Mouse (Mus musculus): Measurements from ENCODE around the gene Nod2. TPM values are rescaled to one million over a fixed set of nuclear protein-coding genes. Genes with fewer than 3 reads are reported as not detected.

The Nod2 gene
- polyA plus RNA-seq, 1 experiment from 2014 or later = 0.12 TPM

DNA sequence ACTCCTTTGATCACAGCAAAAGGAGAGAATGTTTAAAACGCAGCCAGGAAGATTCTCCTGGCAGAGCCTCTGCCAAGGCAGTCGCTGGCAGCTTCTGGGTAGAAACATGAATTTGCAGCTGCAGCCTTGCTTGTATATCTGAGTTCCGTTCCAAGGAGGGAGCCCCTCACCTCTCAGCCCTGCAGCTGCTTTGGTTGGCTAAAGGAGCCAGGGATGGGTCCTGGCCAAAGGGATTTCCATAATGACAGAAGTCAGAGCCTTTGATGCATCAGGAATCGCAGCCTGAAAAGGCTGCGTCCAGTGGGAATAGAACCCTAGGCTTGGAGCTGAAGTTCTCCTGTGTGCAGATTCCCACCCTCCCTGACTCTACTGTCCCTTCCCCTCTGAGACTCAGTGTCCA lies 32.1 kb upstream of the Nod2 start:
- Histone ChIP-seq H3K4me2 (ENCODE audit: low read depth, low read length) (no peak overlapping the region), H3K27me3 (ENCODE audit: control insufficient read depth, insufficient read depth, low read depth, low read length) (no peaks in the 10 kb centered on the region), H3K36me3 (ENCODE audit: control insufficient read depth, insufficient read depth) (no peaks in the 10 kb centered on the region), H3K4me3 (ENCODE audit: low read depth, low read length) (no peak overlapping the region), H3K9ac (ENCODE audit: low read depth, low read length) (no peak overlapping the region), H3K9me3 (replicated peaks; ENCODE audit: control insufficient read depth, low read length) (no peaks in the 10 kb centered on the region), H3K4me1 (ENCODE audit: control insufficient read depth, low read depth, low read length) (no peaks in the 10 kb centered on the region), H3K27ac (ENCODE audit: low read length) (no peak overlapping the region)
- no peak for ATAC-seq (ENCODE audit: low read depth)
- 53% methylated on average over 5 of the region's 5 CpGs for WGBS (ENCODE audit: insufficient replicate concordance)

DNA sequence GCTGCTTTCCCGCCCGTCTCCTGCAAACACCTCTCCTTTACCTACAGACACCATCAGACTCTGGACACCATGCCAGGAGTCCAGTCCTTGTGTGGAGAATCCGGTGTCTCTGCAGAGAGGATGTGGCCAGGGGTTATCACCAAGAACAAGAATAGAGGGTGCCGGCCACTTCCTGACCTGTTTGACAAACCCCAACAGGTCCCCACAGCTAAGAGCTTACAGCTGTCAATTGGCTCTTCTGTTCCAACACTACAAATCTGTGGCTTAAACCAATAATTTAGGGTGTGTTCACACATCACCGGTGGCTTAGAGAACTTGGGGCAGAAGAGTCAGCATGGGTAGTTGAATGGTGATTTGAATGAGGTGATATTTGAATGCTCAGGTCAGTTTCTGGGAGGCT lies 28.5 kb upstream of the Nod2 start:
- WGBS (ENCODE audit: insufficient replicate concordance) = 21% methylated on average over 5 of the region's 5 CpGs
- ATAC-seq (ENCODE audit: low read depth) = no peak
- H3K4me1 ChIP-seq (ENCODE audit: control insufficient read depth, low read depth, low read length) = no peaks in the 10 kb centered on the region
- H3K4me3 ChIP-seq (ENCODE audit: low read depth, low read length) = no peak overlapping the region
- H3K4me2 ChIP-seq (ENCODE audit: low read depth, low read length) = no peak overlapping the region
- H3K27ac ChIP-seq (ENCODE audit: low read length) = no peak overlapping the region
- H3K9me3 ChIP-seq (replicated peaks; ENCODE audit: control insufficient read depth, low read length) = no peaks in the 10 kb centered on the region
- H3K9ac ChIP-seq (ENCODE audit: low read depth, low read length) = no peak overlapping the region
- no peaks in the 10 kb centered on the region for H3K27me3 ChIP-seq (ENCODE audit: control insufficient read depth, insufficient read depth, low read depth, low read length)
- H3K36me3 ChIP-seq (ENCODE audit: control insufficient read depth, insufficient read depth) = no peaks in the 10 kb centered on the region

DNA sequence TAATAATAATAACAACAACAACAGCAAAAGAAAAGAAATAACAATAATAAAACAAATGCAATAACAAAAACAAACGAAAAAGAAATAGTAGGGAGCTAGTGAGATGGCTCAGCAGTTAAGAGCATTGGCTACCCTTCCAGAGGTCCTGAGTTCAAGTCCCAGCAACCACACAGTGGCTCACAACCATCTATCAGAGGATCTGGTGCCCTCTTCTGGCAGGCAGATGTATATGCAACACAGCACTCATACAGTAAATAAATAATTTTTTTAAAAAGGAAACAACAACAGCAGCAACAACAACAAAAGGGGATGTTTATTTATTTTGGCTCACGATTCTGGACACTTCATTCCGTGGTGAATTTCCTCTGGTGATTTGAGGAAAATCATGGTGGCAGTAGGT lies 27.6 kb upstream of the Nod2 start:
- ATAC-seq (ENCODE audit: low read depth) = no peak
- Histone ChIP-seq H3K4me3 (ENCODE audit: low read depth, low read length) (no peak overlapping the region), H3K4me1 (ENCODE audit: control insufficient read depth, low read depth, low read length) (no peaks in the 10 kb centered on the region), H3K9me3 (replicated peaks; ENCODE audit: control insufficient read depth, low read length) (no peaks in the 10 kb centered on the region), H3K36me3 (ENCODE audit: control insufficient read depth, insufficient read depth) (no peaks in the 10 kb centered on the region), H3K9ac (ENCODE audit: low read depth, low read length) (no peak overlapping the region), H3K27ac (ENCODE audit: low read length) (no peak overlapping the region), H3K27me3 (ENCODE audit: control insufficient read depth, insufficient read depth, low read depth, low read length) (no peaks in the 10 kb centered on the region), H3K4me2 (ENCODE audit: low read depth, low read length) (no peak overlapping the region)
- WGBS (ENCODE audit: insufficient replicate concordance) = 36% methylated on average over 3 of the region's 3 CpGs

DNA sequence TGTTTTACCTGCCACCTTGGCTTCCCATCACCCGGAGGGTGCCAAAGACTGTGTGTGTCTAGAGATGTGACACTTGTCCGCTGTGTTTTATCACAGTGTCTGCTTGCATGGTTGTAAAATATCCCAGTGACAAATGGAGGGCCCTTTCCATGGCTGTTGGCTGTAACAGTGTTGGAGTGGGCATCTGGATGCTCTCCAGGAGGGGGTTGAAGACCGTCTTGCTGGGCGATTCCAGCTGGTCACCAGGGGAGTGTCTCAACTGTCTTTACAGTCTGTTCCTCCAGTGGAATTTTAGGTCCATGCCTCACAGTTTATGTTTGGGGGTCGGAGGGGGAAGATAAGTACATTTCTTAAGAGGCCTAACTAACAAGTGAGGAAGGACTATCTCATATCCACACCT lies 26.2 kb upstream of the Nod2 start:
- Histone ChIP-seq H3K27ac (ENCODE audit: low read length) (no peak overlapping the region), H3K9me3 (replicated peaks; ENCODE audit: control insufficient read depth, low read length) (no peaks in the 10 kb centered on the region), H3K9ac (ENCODE audit: low read depth, low read length) (no peak overlapping the region), H3K36me3 (ENCODE audit: control insufficient read depth, insufficient read depth) (no peaks in the 10 kb centered on the region), H3K4me3 (ENCODE audit: low read depth, low read length) (no peak overlapping the region), H3K27me3 (ENCODE audit: control insufficient read depth, insufficient read depth, low read depth, low read length) (no peaks in the 10 kb centered on the region), H3K4me2 (ENCODE audit: low read depth, low read length) (no peak overlapping the region), H3K4me1 (ENCODE audit: control insufficient read depth, low read depth, low read length) (no peaks in the 10 kb centered on the region)
- no peak for ATAC-seq (ENCODE audit: low read depth)
- 52% methylated on average over 5 of the region's 5 CpGs for WGBS (ENCODE audit: insufficient replicate concordance)

DNA sequence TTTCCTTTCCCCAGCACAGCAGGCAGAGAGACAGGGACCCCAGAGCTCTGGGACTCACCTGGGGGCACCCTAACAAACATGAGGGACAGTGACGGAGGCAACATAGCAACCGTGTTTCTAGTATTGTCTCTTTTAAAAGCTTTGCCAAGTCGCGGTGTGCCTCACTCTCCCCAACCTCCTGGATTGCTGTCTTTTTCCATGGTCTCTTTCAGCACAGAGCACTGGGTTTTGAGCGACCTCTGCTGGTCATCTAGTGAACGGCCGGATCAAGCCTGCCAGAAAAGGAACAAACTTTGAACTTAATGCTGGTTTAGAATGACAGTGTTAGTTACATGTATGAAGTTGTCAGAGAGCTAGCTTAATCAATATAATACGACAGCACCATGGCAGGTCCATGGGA lies 25.7 kb upstream of the Nod2 start:
- no peak overlapping the region for H3K4me2 ChIP-seq (ENCODE audit: low read depth, low read length)
- no peaks in the 10 kb centered on the region for H3K36me3 ChIP-seq (ENCODE audit: control insufficient read depth, insufficient read depth)
- 1% methylated on average over 8 of the region's 8 CpGs for WGBS (ENCODE audit: insufficient replicate concordance)
- H3K27ac ChIP-seq (ENCODE audit: low read length) = no peak overlapping the region
- H3K4me1 ChIP-seq (ENCODE audit: control insufficient read depth, low read depth, low read length) = no peaks in the 10 kb centered on the region
- no peak overlapping the region for H3K9ac ChIP-seq (ENCODE audit: low read depth, low read length)
- ATAC-seq (ENCODE audit: low read depth) = no peak
- no peak overlapping the region for H3K4me3 ChIP-seq (ENCODE audit: low read depth, low read length)
- H3K27me3 ChIP-seq (ENCODE audit: control insufficient read depth, insufficient read depth, low read depth, low read length) = no peaks in the 10 kb centered on the region
- no peaks in the 10 kb centered on the region for H3K9me3 ChIP-seq (replicated peaks; ENCODE audit: control insufficient read depth, low read length)

DNA sequence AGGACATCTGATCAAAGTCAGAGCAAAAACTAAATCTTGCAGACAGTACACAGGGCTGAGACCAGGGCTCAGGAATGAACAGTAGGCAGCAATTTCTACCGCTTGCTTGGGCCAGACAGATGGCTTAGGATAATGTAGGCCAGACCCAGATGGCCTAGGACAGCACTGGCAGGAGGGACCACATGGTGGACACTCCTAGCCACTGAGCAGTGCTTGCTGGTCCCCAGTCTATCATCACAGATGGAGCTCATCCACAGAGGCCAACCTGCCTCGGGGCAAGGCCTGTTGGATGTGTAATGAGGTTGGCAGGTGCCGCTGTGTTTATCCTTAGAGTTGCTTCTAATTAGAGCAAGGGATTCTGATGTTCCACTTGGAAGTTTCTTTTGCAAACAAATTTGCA lies 23.8 kb upstream of the Nod2 start:
- no peak overlapping the region for H3K27ac ChIP-seq (ENCODE audit: low read length)
- H3K9ac ChIP-seq (ENCODE audit: low read depth, low read length) = no peak overlapping the region
- WGBS (ENCODE audit: insufficient replicate concordance) = 62% methylated on average over 3 of the region's 3 CpGs
- no peaks in the 10 kb centered on the region for H3K36me3 ChIP-seq (ENCODE audit: control insufficient read depth, insufficient read depth)
- H3K4me1 ChIP-seq (ENCODE audit: control insufficient read depth, low read depth, low read length) = peaks cover 4% of the 10 kb centered on the region
- no peak for ATAC-seq (ENCODE audit: low read depth)
- no peak overlapping the region for H3K4me3 ChIP-seq (ENCODE audit: low read depth, low read length)
- no peaks in the 10 kb centered on the region for H3K9me3 ChIP-seq (replicated peaks; ENCODE audit: control insufficient read depth, low read length)
- H3K4me2 ChIP-seq (ENCODE audit: low read depth, low read length) = no peak overlapping the region
- H3K27me3 ChIP-seq (ENCODE audit: control insufficient read depth, insufficient read depth, low read depth, low read length) = peaks cover 15% of the 10 kb centered on the region

DNA sequence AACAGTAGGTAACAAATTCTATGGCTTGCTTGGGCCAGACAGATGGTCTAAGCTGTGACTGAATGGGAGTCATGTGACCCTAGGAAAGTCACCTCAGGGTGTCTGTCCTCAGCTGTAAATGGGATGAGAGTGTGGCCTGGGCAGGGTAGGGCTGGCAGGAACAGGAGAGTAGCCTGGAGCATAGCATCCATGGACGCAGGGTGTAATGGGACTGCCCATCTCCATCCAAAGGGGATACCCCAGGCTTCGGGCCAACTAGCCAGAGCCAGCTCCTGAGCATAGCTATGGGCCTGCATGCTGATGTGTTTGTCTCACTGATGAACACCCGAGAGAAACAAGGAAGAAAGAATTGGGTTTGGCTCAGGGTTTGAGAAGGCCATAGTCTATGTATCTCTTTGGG lies 22.8 kb upstream of the Nod2 start:
- H3K9me3 ChIP-seq (replicated peaks; ENCODE audit: control insufficient read depth, low read length) = no peaks in the 10 kb centered on the region
- no peak overlapping the region for H3K4me2 ChIP-seq (ENCODE audit: low read depth, low read length)
- no peaks in the 10 kb centered on the region for H3K36me3 ChIP-seq (ENCODE audit: control insufficient read depth, insufficient read depth)
- H3K27me3 ChIP-seq (ENCODE audit: control insufficient read depth, insufficient read depth, low read depth, low read length) = peaks cover 18% of the 10 kb centered on the region
- peaks cover 4% of the 10 kb centered on the region for H3K4me1 ChIP-seq (ENCODE audit: control insufficient read depth, low read depth, low read length)
- H3K4me3 ChIP-seq (ENCODE audit: low read depth, low read length) = no peak overlapping the region
- H3K9ac ChIP-seq (ENCODE audit: low read depth, low read length) = no peak overlapping the region
- ATAC-seq (ENCODE audit: low read depth) = no peak
- WGBS (ENCODE audit: insufficient replicate concordance) = 54% methylated on average over 3 of the region's 3 CpGs
- H3K27ac ChIP-seq (ENCODE audit: low read length) = no peak overlapping the region

DNA sequence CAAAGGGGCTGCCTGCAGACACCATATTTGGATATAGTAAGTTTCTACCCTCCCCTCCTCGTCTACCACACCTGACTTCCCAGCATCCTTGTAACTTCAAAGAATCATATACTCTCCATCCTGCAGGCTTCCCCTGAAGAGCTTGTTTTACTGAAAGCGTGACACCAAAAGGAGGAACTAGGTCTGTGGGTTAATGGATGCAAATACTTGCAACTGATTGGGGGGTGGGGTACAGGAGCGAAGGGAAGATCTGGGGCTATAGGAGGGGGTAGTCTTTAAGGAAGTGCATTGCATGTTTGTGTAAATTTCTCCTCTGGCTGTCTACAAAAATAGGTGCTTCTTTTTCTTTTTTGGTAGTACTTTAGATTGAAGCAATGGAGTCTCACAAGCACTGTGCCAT lies 20.7 kb upstream of the Nod2 start:
- no peak overlapping the region for H3K9ac ChIP-seq (ENCODE audit: low read depth, low read length)
- H3K27me3 ChIP-seq (ENCODE audit: control insufficient read depth, insufficient read depth, low read depth, low read length) = peaks cover 18% of the 10 kb centered on the region
- no peak overlapping the region for H3K4me2 ChIP-seq (ENCODE audit: low read depth, low read length)
- no peak overlapping the region for H3K4me3 ChIP-seq (ENCODE audit: low read depth, low read length)
- ATAC-seq (ENCODE audit: low read depth) = no peak
- no peak overlapping the region for H3K27ac ChIP-seq (ENCODE audit: low read length)
- no peaks in the 10 kb centered on the region for H3K9me3 ChIP-seq (replicated peaks; ENCODE audit: control insufficient read depth, low read length)
- no peaks in the 10 kb centered on the region for H3K36me3 ChIP-seq (ENCODE audit: control insufficient read depth, insufficient read depth)
- WGBS (ENCODE audit: insufficient replicate concordance) = 15% methylated on average over 3 of the region's 3 CpGs
- H3K4me1 ChIP-seq (ENCODE audit: control insufficient read depth, low read depth, low read length) = peaks cover 4% of the 10 kb centered on the region

DNA sequence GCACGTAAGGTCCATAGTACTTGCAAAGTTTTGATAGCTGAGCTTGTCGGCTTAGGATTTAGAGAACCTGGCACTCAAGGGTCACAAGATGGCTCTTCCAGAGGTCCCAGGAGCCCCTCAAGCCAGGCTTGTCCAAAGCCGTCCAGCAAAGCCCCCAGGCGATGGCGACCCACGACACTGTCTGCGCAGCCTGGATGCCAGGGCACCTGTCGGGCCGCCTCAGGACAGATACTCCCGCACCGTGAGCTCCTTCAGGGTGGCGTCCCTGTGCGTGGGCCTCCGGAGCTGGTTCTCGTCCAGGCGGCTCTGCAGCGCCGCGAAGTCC lies 20.2 kb upstream of the Nod2 start:
- ATAC-seq (ENCODE audit: low read depth) = no peak
- WGBS (ENCODE audit: insufficient replicate concordance) = 20% methylated on average over 19 of the region's 19 CpGs
- H3K4me3 ChIP-seq (ENCODE audit: low read depth, low read length) = peak overlapping the region; percentile 46
- H3K9ac ChIP-seq (ENCODE audit: low read depth, low read length) = no peak overlapping the region
- peak overlapping the region; percentile 59 for H3K4me2 ChIP-seq (ENCODE audit: low read depth, low read length)
- peaks cover 4% of the 10 kb centered on the region for H3K4me1 ChIP-seq (ENCODE audit: control insufficient read depth, low read depth, low read length)
- H3K9me3 ChIP-seq (replicated peaks; ENCODE audit: control insufficient read depth, low read length) = no peaks in the 10 kb centered on the region
- H3K27ac ChIP-seq (ENCODE audit: low read length) = no peak overlapping the region
- H3K27me3 ChIP-seq (ENCODE audit: control insufficient read depth, insufficient read depth, low read depth, low read length) = peaks cover 18% of the 10 kb centered on the region
- H3K36me3 ChIP-seq (ENCODE audit: control insufficient read depth, insufficient read depth) = no peaks in the 10 kb centered on the region

All from liver, embryonic 16.5 days (tissue).